Mouse (Mus musculus) embryonic facial prominence, embryonic 11.5 days (tissue): ENCODE results near the gene Gfy. TPM values are rescaled to one million over a fixed set of nuclear protein-coding genes. Genes with fewer than 3 reads are reported as not detected.

Experiments
- ATAC-seq: fragments of 200-750 bp; cut with Nextera tagmentation; replicated peaks from 2 replicates; pipeline ENCODE4 v1.8.0; 2017; ENCODE audit warnings: low read depth; ENCODE audit not compliant: insufficient number of reproducible peaks, low FRiP score, low TSS enrichment
- DNase-seq: peaks from one replicate; pipeline ENCODE4 v3.0.0-alpha.2; 2015; ENCODE audit warnings: low spot score
- H3K27ac ChIP-seq: fragments of 300-500 bp; sonication (generic); replicated peaks from 2 replicates; pipeline ENCODE4 v1.5.1; 2014; ENCODE audit warnings: mild to moderate bottlenecking, low read depth, low read length, control low read depth
- H3K27me3 ChIP-seq: fragments of 300-500 bp; sonication (generic); 2 replicates; pipeline ENCODE4 v1.6.1; 2014; ENCODE audit warnings: mild to moderate bottlenecking, low read length, moderate library complexity, mixed read lengths; ENCODE audit not compliant: control insufficient read depth, insufficient read depth
- H3K36me3 ChIP-seq: fragments of 300-500 bp; sonication (generic); replicated peaks from 2 replicates; pipeline ENCODE4 v1.6.1; 2014; ENCODE audit warnings: low read depth, mild to moderate bottlenecking, low read length, moderate library complexity, mixed read lengths; ENCODE audit not compliant: control insufficient read depth, insufficient read depth
- H3K4me1 ChIP-seq: fragments of 300-500 bp; sonication (generic); 2 replicates; pipeline ENCODE4 v1.6.1; 2014; ENCODE audit warnings: low read length, mixed read lengths; ENCODE audit not compliant: control insufficient read depth, insufficient read depth
- H3K4me2 ChIP-seq: fragments of 300-500 bp; sonication (generic); 2 replicates; pipeline ENCODE4 v1.6.1; 2014; ENCODE audit warnings: low read depth, mild to moderate bottlenecking, control low read depth, low read length, moderate library complexity
- H3K4me3 ChIP-seq: fragments of 300-500 bp; sonication (generic); 2 replicates; pipeline ENCODE4 v1.5.1; 2014; ENCODE audit warnings: low read depth, low read length, control low read depth
- H3K9ac ChIP-seq: fragments of 300-500 bp; sonication (generic); replicated peaks from 2 replicates; pipeline ENCODE4 v1.6.1; 2014; ENCODE audit warnings: mild to moderate bottlenecking, control low read depth, low read length
- H3K9me3 ChIP-seq: fragments of 300-500 bp; sonication (generic); replicated peaks from 2 replicates; pipeline ENCODE4 v1.6.1; 2016; ENCODE audit warnings: mild to moderate bottlenecking, low read length, inconsistent platforms, mixed read lengths; ENCODE audit not compliant: control insufficient read depth
- WGBS: fragments of 180-500 bp; shearing (Covaris S2); extraction: QIAGEN DNeasy Blood & Tissue Kit; methylation state at CpG from one replicate; pipeline ENCODE4 v1.1.7; 2014; 5-methylcytosine and 5-hydroxymethylcytosine counted together
- microRNA-seq: library from miRNA; unstranded; fragments of <30 nt; microRNA quantifications from one replicate; pipeline ENCODE4, GENCODE M21; 2016; ENCODE audit warnings: borderline number of aligned reads
- polyA plus RNA-seq: library from polyadenylated mRNA; unstranded; fragments of >200 nt; fragmentation: Nextera tagmentation; extraction: Ambion mirVana; gene quantifications from 2 replicates; pipeline ENCODE4 v1.2.1, GENCODE M21; 2014

Gene Gfy
- polyA plus RNA-seq, 1 experiment from 2014 or later = 0.52 TPM

DNA sequence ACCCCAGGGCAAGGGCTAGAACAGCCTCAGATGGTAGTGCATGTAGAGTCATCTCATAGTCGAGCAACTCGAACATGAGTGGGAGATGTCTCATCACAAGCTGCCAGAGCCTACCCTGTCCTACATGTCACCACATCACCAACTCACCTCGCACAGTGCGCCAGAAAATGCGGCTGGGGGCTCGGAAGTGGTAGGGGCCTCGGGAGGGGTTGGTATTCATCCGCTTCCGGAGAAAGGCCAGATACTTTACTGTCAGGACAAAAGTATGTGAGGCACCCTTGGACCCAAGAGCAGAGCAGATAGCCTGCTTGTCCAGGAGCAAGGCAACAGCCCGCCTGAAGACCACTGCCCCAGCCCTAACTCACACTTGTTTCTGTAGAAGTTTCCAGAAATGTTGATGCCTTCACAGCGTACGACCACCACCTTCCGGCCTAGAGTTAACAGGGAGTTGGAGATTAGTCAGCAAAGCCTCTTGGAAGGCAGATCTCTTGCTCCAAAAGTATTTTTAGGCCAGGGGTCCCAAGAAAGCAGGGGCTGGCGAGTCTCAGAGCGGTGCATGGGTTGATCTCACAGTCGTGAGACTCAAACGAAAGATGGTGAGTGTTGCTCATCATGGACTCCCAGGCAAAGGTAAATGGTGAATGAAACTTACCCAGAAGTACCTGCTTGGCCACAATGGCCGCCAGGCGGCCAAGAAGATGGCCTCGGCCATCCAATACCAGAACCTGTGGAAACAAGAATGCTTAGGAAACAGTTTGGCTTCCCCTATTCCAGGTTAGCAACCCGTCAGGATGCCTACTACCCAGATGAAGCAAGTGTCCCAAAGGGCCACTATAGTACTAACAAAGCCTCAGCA lies 52.3 kb downstream of the Gfy start:
- peaks cover under 1% of the 10 kb centered on the region for H3K4me1 ChIP-seq
- H3K4me2 ChIP-seq = peak overlapping the region; percentile 88
- no peaks in the 10 kb centered on the region for H3K9me3 ChIP-seq
- H3K27me3 ChIP-seq = no peaks in the 10 kb centered on the region
- DNase-seq (peak; percentile 35), ATAC-seq (no peak)
- peak overlapping the region; percentile 100 for H3K9ac ChIP-seq
- WGBS = 40% methylated on average over 21 of the region's 21 CpGs
- peak overlapping the region; percentile 96 for H3K4me3 ChIP-seq
- H3K36me3 ChIP-seq = peaks cover 12% of the 10 kb centered on the region
- H3K27ac ChIP-seq = peak overlapping the region; percentile 91

Small RNAs within 50 kb of the gene (microRNA-seq; reads per million reads assigned to microRNA genes)
- gene Mir5121 (22.1 reads per million, percentile 22 among the genes with 10 or more reads in this experiment), gene Mir7055 (not detected)

Other genes starting within 250 kb of the Gfy start
- 0.21 TPM in 1 of 2 replicates, not detected in the other for gene Tsks, start 236.4 kb downstream of the Gfy start, polyA plus RNA-seq
- 14.3 and 17.1 TPM in 2 replicates for gene Cpt1c, start 204.7 kb downstream of the Gfy start, polyA plus RNA-seq
- gene Prmt1, start 193.0 kb downstream of the Gfy start, polyA plus RNA-seq = 289 and 293 TPM in 2 replicates
- gene Irf3, start 181.9 kb downstream of the Gfy start, polyA plus RNA-seq = 62.4 and 71.9 TPM in 2 replicates
- gene Bcl2l12, start 180.9 kb downstream of the Gfy start, polyA plus RNA-seq = 69.9 and 71.7 TPM in 2 replicates
- 40.0 and 41.1 TPM in 2 replicates for gene Scaf1, start 163.2 kb downstream of the Gfy start, polyA plus RNA-seq
- 18.5 and 23.9 TPM in 2 replicates for gene Rras, start 161.6 kb downstream of the Gfy start, polyA plus RNA-seq
- gene Prr12, start 126.7 kb downstream of the Gfy start, polyA plus RNA-seq = 10.9 and 11.8 TPM in 2 replicates
- 59.2 and 63.8 TPM in 2 replicates for gene Nosip, start 117.1 kb downstream of the Gfy start, polyA plus RNA-seq
- gene Prrg2, start 116.9 kb downstream of the Gfy start, polyA plus RNA-seq = 17.9 and 20.3 TPM in 2 replicates
- gene Rcn3, start 87.3 kb downstream of the Gfy start, polyA plus RNA-seq = 221 and 234 TPM in 2 replicates
- 12.6 TPM in 2 replicates for gene Fcgrt, start 75.7 kb downstream of the Gfy start, polyA plus RNA-seq
- gene Rps11, start 55.1 kb downstream of the Gfy start, polyA plus RNA-seq = 1,561 and 1,602 TPM in 2 replicates
- gene Rpl13a, start 50.8 kb downstream of the Gfy start, polyA plus RNA-seq = 1,418 and 1,436 TPM in 2 replicates
- 0.20 TPM in 1 of 2 replicates, not detected in the other for gene Gm45713, start 43.3 kb downstream of the Gfy start, polyA plus RNA-seq
- gene Flt3l, start 43.1 kb downstream of the Gfy start, polyA plus RNA-seq = 0.52 and 0.67 TPM in 2 replicates
- gene Pih1d1, start 25.3 kb downstream of the Gfy start, polyA plus RNA-seq = 102 and 104 TPM in 2 replicates
- gene Aldh16a1, start 25.0 kb downstream of the Gfy start, polyA plus RNA-seq = 32.3 and 39.1 TPM in 2 replicates
- gene Slc17a7, start 15.6 kb downstream of the Gfy start, polyA plus RNA-seq = 1.1 and 1.6 TPM in 2 replicates
- gene Pth2, start 1.4 kb upstream of the Gfy start, polyA plus RNA-seq = not detected in 2 replicates
- gene Ccdc155, start 25.3 kb upstream of the Gfy start, polyA plus RNA-seq = 0.41 and 0.42 TPM in 2 replicates
- gene Dkkl1, start 32.6 kb upstream of the Gfy start, polyA plus RNA-seq = 1.8 and 2.3 TPM in 2 replicates
- 276 and 285 TPM in 2 replicates for gene Tead2, start 36.2 kb upstream of the Gfy start, polyA plus RNA-seq
- 0.86 and 1.1 TPM in 2 replicates for gene Cd37, start 59.5 kb upstream of the Gfy start, polyA plus RNA-seq
- 0.21 TPM in 1 of 2 replicates, not detected in the other for gene Slc6a16, start 61.5 kb upstream of the Gfy start, polyA plus RNA-seq
- gene Slc6a21, start 97.9 kb upstream of the Gfy start, polyA plus RNA-seq = not detected in 2 replicates
- 5.0 and 7.2 TPM in 2 replicates for gene Trpm4, start 154.2 kb upstream of the Gfy start, polyA plus RNA-seq
- 0.33 and 0.34 TPM in 2 replicates for gene Hrc, start 155.7 kb upstream of the Gfy start, polyA plus RNA-seq
- 7.4 TPM in 2 replicates for gene Ppfia3, start 187.4 kb upstream of the Gfy start, polyA plus RNA-seq
- 0.77 and 0.86 TPM in 2 replicates for gene Lin7b, start 191.0 kb upstream of the Gfy start, polyA plus RNA-seq
- 71.6 and 75.0 TPM in 2 replicates for gene Snrnp70, start 216.2 kb upstream of the Gfy start, polyA plus RNA-seq
- not detected in 2 replicates for gene Kcna7, start 226.1 kb upstream of the Gfy start, polyA plus RNA-seq
- 3.9 and 5.1 TPM in 2 replicates for gene Ntf5, start 234.1 kb upstream of the Gfy start, polyA plus RNA-seq
- gene Lhb, start 241.3 kb upstream of the Gfy start, polyA plus RNA-seq = not detected in 2 replicates